Mouse (Mus musculus) CH12.LX (cell line): ENCODE data around the gene Hap1. TPM values are rescaled to one million over a fixed set of nuclear protein-coding genes. Genes with fewer than 3 reads are reported as not detected.

Experiments used
- DNase-seq: peaks from one replicate; pipeline ENCODE4 v3.0.0-alpha.2; 2013; ENCODE audit errors: extremely low read depth
- H3K27ac ChIP-seq: 2 replicates; pipeline ENCODE4 v1.5.1; 2012; ENCODE audit warnings: low read depth, mild to moderate bottlenecking, control low read depth, moderate library complexity; ENCODE audit not compliant: insufficient read depth
- H3K27me3 ChIP-seq: replicated peaks from 2 replicates; pipeline ENCODE3; 2012; ENCODE audit warnings: inconsistent platforms
- H3K36me3 ChIP-seq, 2 experiments: replicated peaks in 1 of 2; 2 replicates each; pipeline versions ENCODE3 to v1.6.1; 2012; ENCODE audit warnings: inconsistent platforms in 1 of 2, low read length in 1 of 2, mild to moderate bottlenecking in 1 of 2, mixed read lengths in 1 of 2, moderate library complexity in 1 of 2; ENCODE audit not compliant: control insufficient read depth in 1 of 2, insufficient read depth in 1 of 2
- H3K4me1 ChIP-seq, 2 experiments: 2 replicates each; pipeline ENCODE4 v1.6.1; 2012; ENCODE audit warnings: inconsistent platforms in 1 of 2, moderate library complexity in 1 of 2; ENCODE audit not compliant: insufficient read depth in 2 of 2, control insufficient read depth in 1 of 2
- H3K4me2 ChIP-seq: 2 replicates; pipeline ENCODE4 v1.6.1; 2012; ENCODE audit warnings: low read depth, mild to moderate bottlenecking, control low read depth; ENCODE audit not compliant: poor library complexity, insufficient read depth, severe bottlenecking
- H3K4me3 ChIP-seq, 3 experiments: fragments of 150-350 bp in 1 of 3; sonication (generic) in 1 of 3; replicated peaks in 1 of 3; 2 replicates each; pipeline versions ENCODE3 to v1.5.1; 2011 to 2012; ENCODE audit warnings: low read depth in 2 of 3, low read length in 2 of 3, mild to moderate bottlenecking in 2 of 3, moderate library complexity in 2 of 3, control low read depth in 1 of 3, improper control_type of control experiment in 1 of 3, inconsistent platforms in 1 of 3, mixed read lengths in 1 of 3; ENCODE audit not compliant: poor library complexity in 1 of 3
- H3K79me2 ChIP-seq: replicated peaks from 2 replicates; pipeline ENCODE4 v1.6.1; 2012; ENCODE audit warnings: mild to moderate bottlenecking, moderate library complexity; ENCODE audit not compliant: control insufficient read depth, poor library complexity, insufficient read depth, severe bottlenecking; ENCODE audit errors: extremely low read depth
- H3K9ac ChIP-seq: 2 replicates; pipeline ENCODE4 v1.6.1; 2012; ENCODE audit warnings: low read depth, mild to moderate bottlenecking, control low read depth, moderate library complexity; ENCODE audit not compliant: insufficient read depth
- H3K9me3 ChIP-seq: replicated peaks from 2 replicates; pipeline ENCODE3; 2012; ENCODE audit warnings: low read length, inconsistent platforms, mixed read lengths
- BHLHE40 ChIP-seq: IDR thresholded peaks from 2 replicates; pipeline ENCODE4 v1.6.1; 2011; ENCODE audit warnings: mild to moderate bottlenecking, low read depth, low read length, improper control_type of control experiment
- CHD2 ChIP-seq: IDR thresholded peaks from 2 replicates; pipeline ENCODE4 v1.6.1; 2011; ENCODE audit warnings: low read length, improper control_type of control experiment
- CTCF ChIP-seq, 2 experiments: IDR thresholded peaks in 1 of 2; conservative IDR thresholded peaks in 1 of 2; 2 replicates each; pipeline ENCODE4 v1.5.1; 2011 to 2012; ENCODE audit warnings: low read depth in 2 of 2, low read length in 2 of 2, improper control_type of control experiment in 1 of 2, inconsistent platforms in 1 of 2, mild to moderate bottlenecking in 1 of 2, moderate library complexity in 1 of 2
- E2F4 ChIP-seq: IDR thresholded peaks from 2 replicates; pipeline ENCODE4 v1.6.1; 2011; ENCODE audit warnings: low read depth, low read length, improper control_type of control experiment; ENCODE audit not compliant: insufficient replicate concordance
- ELF1 ChIP-seq: IDR thresholded peaks from 2 replicates; pipeline ENCODE4 v1.6.1; 2014; ENCODE audit warnings: low read depth, mild to moderate bottlenecking, inconsistent platforms, low read length, improper control_type of control experiment
- EP300 ChIP-seq: IDR thresholded peaks from 2 replicates; pipeline ENCODE4 v1.6.1; 2011; ENCODE audit warnings: low read length, improper control_type of control experiment
- ETS1 ChIP-seq: conservative IDR thresholded peaks from 2 replicates; pipeline ENCODE4 v1.6.1; 2012; ENCODE audit warnings: low read depth, mild to moderate bottlenecking, inconsistent platforms, low read length, improper control_type of control experiment, moderate library complexity
- HCFC1 ChIP-seq: IDR thresholded peaks from 2 replicates; pipeline ENCODE4 v1.6.1; 2012; ENCODE audit warnings: low read depth, mild to moderate bottlenecking, inconsistent platforms, low read length, improper control_type of control experiment
- MAFK ChIP-seq: IDR thresholded peaks from 2 replicates; pipeline ENCODE4 v1.6.1; 2011; ENCODE audit warnings: low read length, improper control_type of control experiment; ENCODE audit not compliant: insufficient replicate concordance
- MAZ ChIP-seq: IDR thresholded peaks from 2 replicates; pipeline ENCODE4 v1.6.1; 2012; ENCODE audit warnings: low read depth, mild to moderate bottlenecking, inconsistent platforms, low read length, improper control_type of control experiment, moderate library complexity
- MXI1 ChIP-seq: IDR thresholded peaks from 2 replicates; pipeline ENCODE4 v1.6.1; 2011; ENCODE audit warnings: mild to moderate bottlenecking, low read depth, low read length, improper control_type of control experiment
- MYC ChIP-seq: IDR thresholded peaks from 2 replicates; pipeline ENCODE4 v1.6.1; 2011; ENCODE audit warnings: low read depth, mild to moderate bottlenecking, improper control_type of control experiment, low read length
- NELFE ChIP-seq: IDR thresholded peaks from 2 replicates; pipeline ENCODE4 v1.6.1; 2011; ENCODE audit warnings: low read depth, low read length, improper control_type of control experiment
- NRF1 ChIP-seq: IDR thresholded peaks from 2 replicates; pipeline ENCODE4 v1.6.1; 2014; ENCODE audit warnings: low read depth, mild to moderate bottlenecking, inconsistent platforms, low read length, improper control_type of control experiment, moderate library complexity
- POLR2AphosphoS2 ChIP-seq: IDR thresholded peaks from 2 replicates; pipeline ENCODE4 v1.6.1; 2011; ENCODE audit warnings: low read depth, low read length, improper control_type of control experiment
- SIN3A ChIP-seq: IDR thresholded peaks from 2 replicates; pipeline ENCODE4 v1.6.1; 2012; ENCODE audit warnings: low read length, improper control_type of control experiment, inconsistent platforms
- USF1 ChIP-seq: IDR thresholded peaks from 2 replicates; pipeline ENCODE4 v1.6.1; 2014; ENCODE audit warnings: low read depth, mild to moderate bottlenecking, inconsistent platforms, low read length, improper control_type of control experiment
- ZC3H11A ChIP-seq: IDR thresholded peaks from 2 replicates; pipeline ENCODE4 v1.6.1; 2012; ENCODE audit warnings: low read depth, mild to moderate bottlenecking, inconsistent platforms, low read length, improper control_type of control experiment
- ZMIZ1 ChIP-seq: IDR thresholded peaks from 2 replicates; pipeline ENCODE4 v1.6.1; 2012; ENCODE audit warnings: low read depth, mild to moderate bottlenecking, inconsistent platforms, low read length, improper control_type of control experiment
- ZNF384 ChIP-seq: IDR thresholded peaks from 2 replicates; pipeline ENCODE4 v1.6.1; 2012; ENCODE audit warnings: low read depth, low read length, improper control_type of control experiment, inconsistent platforms
- dilution Hi-C: fragments of 300-500 bp; cut with MboI; formaldehyde crosslinking; loops from 2 replicates; pipeline ENCODE4 v1.14.3; 2020; ENCODE audit warnings: low sequenced_read_pairs; ENCODE audit not compliant: extremely low pct_unique_long_range_greater_than_20kb, extremely low pct_ligation_motif_present
- in situ Hi-C: fragments of 300-500 bp; cut with MboI; formaldehyde crosslinking; loops from 3 replicates; pipeline ENCODE4 v1.14.3; 2019; ENCODE audit warnings: low sequenced_read_pairs, low pct_ligation_motif_present, low pct_unique_long_range_greater_than_20kb, mixed read lengths
- polyA plus RNA-seq: library from polyadenylated mRNA; unstranded; fragments of >175 nt; gene quantifications from 2 replicates; pipeline ENCODE4 v1.2.1, GENCODE M21; 2012; ENCODE audit warnings: low read depth; ENCODE audit not compliant: insufficient read length
- total RNA-seq, 2 experiments: library from RNA; depleted of rRNA; stranded (reverse); fragments of 300-350 nt in 1 of 2; fragments of >200 nt in 1 of 2; gene quantifications; 2 replicates each; pipeline ENCODE4 v1.2.3; 2012 to 2014

Gene Hap1
- total and polyA plus RNA-seq, 3 experiments, result 0.34 TPM; not detected in 2

DNA sequence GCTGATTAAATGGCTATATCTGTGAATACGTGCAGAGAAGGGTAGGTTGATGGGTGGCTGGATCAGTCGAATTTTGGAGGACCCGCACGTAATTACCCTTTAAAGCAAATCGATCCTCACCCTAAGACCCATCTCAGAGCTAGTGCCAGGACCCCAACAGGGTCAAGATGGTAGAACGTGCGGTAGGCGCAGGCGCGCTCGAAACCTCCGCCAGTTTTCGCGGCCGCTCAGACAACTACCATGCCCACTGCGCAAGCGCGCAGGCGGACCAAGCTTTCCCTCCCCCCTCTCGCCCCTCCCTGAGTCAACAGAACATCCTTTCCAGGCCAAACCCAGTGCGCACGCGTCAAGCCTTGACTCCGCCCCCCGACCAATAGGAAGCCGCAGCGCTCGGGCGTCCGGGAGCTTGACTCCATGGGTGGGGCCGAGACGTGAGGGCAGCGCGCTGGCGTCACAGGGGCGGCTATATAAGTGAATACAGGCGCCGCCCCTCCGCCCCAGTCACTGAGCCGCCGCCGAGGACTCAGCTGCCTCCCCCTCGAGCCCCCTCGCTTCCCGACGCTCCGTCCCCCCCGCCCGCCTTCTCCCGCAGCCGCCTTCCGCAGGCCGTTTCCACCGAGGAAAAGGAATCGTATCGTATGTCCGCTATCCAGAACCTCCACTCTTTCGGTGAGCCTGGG is 36.3 kb downstream of the Hap1 start, which contains the start of gene Eif1 (continued):
- TF ChIP-seq ELF1, result peak; percentile 70

DNA sequence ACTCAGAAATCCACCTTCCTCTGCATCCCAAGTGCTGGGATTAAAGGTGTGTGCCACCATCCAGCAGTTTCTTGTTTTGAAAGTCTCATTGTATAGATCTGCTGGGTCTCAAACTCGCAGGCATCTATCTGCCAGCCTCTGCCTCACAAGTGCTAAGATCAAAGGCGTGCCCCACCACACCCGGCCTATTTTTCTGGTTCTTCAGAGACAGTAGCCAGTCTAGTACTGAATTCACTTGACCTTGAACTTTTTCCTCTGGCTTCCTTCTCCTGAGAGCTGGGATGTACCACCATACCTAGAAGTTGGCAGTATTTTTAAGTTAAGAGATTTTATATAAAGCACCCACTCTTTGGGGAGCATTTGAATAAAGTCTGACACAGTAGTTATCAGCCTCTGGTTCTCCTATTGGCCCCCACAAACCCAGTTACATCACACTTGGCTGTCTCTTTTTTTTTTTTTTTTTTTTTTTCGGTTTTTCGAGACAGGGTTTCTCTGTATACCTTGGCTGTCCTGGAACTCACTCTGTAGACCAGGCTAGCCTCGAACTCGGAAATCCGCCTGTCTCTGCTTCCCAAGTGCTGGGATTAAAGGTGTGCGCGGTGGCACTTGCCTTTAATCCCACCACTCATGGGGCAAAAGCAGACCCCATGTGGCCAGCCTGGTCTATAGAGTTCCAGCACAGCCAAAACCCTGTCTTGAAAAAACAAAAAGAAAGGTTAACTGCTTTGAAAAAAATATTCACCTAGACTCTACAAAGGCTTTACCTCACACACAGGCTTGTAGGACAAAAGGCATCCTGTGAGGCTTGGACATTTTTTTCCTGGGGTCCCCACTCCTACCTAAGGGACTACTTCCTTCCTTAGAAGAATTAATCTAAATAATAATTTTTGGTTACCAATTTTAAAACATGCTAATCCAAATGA is 37.1 kb downstream of the Hap1 start:
- no peak overlapping the region for H3K27ac ChIP-seq
- H3K9me3 ChIP-seq, result no peaks in the 10 kb centered on the region
- H3K4me2 ChIP-seq, result peak overlapping the region; percentile 51
- peak overlapping the region; percentile 45 to 65 (median 45) for H3K4me3 ChIP-seq
- peaks cover 21% of the 10 kb centered on the region for H3K27me3 ChIP-seq
- H3K79me2 ChIP-seq, result peaks cover 19% of the 10 kb centered on the region
- in situ Hi-C loops (no loop called here), dilution Hi-C loops (no loop called here)
- H3K36me3 ChIP-seq, result peaks cover 20 to 23% of the 10 kb centered on the region in 2 experiments
- peaks cover 2 to 15% of the 10 kb centered on the region in 2 experiments; a peak in 2 of 4 replicates for H3K4me1 ChIP-seq
- no peak for DNase-seq
- H3K9ac ChIP-seq, result peak overlapping the region; percentile 72
- TF ChIP-seq ZNF384 (peak; percentile 78), NELFE (no peak)

GRCm38 (mm10) chr11:100317826-100318380 is 38.0 kb downstream of the Hap1 start:
- Histone ChIP-seq H3K9me3 (no peaks in the 10 kb centered on the region), H3K9ac (no peak overlapping the region), H3K4me2 (no peak overlapping the region), H3K27ac (no peak overlapping the region), H3K36me3 (peaks cover 20 to 23% of the 10 kb centered on the region in 2 experiments), H3K27me3 (peaks cover 29% of the 10 kb centered on the region), H3K4me3 (no peak overlapping the region), H3K4me1 (peaks cover 2 to 15% of the 10 kb centered on the region in 2 experiments; a peak in 2 of 4 replicates), H3K79me2 (peaks cover 19% of the 10 kb centered on the region)
- in situ Hi-C loops (no loop called here), dilution Hi-C loops (no loop called here)
- TF ChIP-seq BHLHE40, result no peak
- TF ChIP-seq CHD2, result no peak
- no peak for TF ChIP-seq ELF1
- TF ChIP-seq SIN3A, result no peak
- TF ChIP-seq E2F4, result no peak
- no peak for TF ChIP-seq MAFK
- TF ChIP-seq ZNF384, result no peak
- no peak for TF ChIP-seq POLR2AphosphoS2
- TF ChIP-seq NRF1, result no peak
- TF ChIP-seq MXI1, result no peak
- TF ChIP-seq USF1, result no peak
- TF ChIP-seq NELFE, result no peak
- TF ChIP-seq MYC, result no peak
- no peak for TF ChIP-seq CTCF (conservative IDR thresholded peaks at IDR 0.05 in 1 of 2, IDR thresholded peaks at IDR 0.05 in 1 of 2; ENCODE audit: low read depth in 2 of 2, low read length in 2 of 2)
- no peak for TF ChIP-seq EP300
- TF ChIP-seq HCFC1, result no peak
- TF ChIP-seq MAZ, result no peak
- TF ChIP-seq ZC3H11A, result no peak
- TF ChIP-seq ETS1, result no peak
- no peak for TF ChIP-seq ZMIZ1
- no peak for DNase-seq
